Mouse (Mus musculus): Measurements from ENCODE around the gene Fads2.

Fads2 gene

DNA sequence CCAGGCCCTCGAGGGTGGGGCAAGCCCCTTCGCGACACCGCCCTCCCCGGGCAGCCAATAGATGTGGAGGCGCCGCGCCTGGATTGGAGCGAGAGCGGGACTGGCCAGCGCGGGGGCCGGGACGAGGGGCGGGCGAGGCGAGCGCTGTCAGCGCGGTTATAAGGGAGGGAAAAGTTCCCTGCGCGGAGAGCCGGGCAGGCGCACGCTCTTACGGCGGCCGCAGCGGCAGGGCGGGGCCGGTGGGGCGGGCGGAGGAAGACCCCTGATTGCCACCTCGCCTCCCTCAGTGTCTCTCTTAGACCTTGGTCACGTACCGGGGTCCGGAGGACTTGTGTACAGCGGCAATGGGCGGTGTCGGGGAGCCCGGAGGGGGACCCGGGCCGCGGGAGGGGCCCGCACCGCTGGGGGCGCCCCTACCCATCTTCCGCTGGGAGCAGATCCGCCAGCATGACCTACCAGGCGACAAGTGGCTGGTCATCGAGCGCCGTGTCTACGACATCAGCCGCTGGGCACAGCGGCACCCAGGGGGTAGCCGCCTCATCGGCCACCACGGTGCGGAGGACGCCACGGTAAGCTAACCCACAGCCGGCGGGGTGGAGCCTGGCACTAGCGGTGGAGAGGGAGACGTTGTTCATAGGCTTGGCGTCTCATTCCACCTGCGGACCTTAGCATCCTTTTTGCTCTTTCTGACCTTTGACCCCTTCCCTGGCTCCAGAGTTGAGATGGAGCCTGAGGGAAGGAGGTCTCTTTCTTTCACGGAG, 60.0 kb downstream of the Fads2 start, which contains the start of gene Fads3:
Fads3 (plus strand) TSS at position 182 of the 761 bp plus-strand sequence.
- DNase-seq (ENCODE audit: low spot score): peak; percentile 66

DNA sequence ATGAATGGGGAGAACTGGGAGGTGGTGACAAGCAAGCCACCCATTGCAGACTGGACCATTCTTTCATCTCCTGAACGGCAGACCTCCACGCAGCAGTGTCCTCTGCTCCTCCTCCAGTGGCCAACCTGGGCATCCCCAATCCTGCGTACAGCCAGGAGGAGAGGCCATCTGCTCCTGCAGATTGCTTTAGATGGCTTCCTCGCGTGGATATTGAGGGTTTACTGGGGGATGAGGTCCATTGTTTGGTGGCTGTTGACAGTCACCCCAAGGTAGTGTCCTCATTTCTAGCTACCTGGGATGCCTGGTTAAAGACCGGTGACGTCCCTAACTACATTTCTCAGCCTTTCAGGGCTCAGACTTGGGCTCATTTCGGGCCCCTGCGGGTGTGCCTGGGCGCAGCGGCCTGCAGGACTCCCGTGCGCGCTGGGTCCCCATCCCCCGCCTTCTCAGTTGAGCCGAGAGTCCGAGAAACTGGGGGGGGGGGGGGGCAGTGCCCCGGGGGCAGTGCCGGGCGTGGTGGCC, 60.6 kb downstream of the Fads2 start:
- no peak for DNase-seq (ENCODE audit: low spot score)

DNA sequence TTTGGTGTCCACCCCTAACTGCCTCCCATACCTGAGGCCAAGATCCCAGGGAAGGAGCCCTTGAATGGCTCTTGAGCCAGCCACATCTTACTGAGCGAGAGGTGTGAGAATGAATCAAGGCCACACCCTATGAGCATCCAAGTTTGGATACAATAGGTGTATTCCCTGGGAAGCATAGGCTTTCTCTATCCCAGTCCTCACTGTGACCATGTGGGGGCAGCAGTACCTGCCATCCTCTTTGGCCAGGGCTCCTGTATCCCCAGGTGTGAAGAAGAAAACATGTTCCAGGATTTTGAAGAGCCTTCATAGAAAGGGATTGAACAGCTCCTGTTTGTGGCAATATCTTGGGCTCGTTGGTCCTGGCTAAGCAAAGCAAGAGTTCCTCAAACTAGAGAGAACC, 61.9 kb downstream of the Fads2 start:
- DNase-seq (ENCODE audit: low spot score): no peak

DNA sequence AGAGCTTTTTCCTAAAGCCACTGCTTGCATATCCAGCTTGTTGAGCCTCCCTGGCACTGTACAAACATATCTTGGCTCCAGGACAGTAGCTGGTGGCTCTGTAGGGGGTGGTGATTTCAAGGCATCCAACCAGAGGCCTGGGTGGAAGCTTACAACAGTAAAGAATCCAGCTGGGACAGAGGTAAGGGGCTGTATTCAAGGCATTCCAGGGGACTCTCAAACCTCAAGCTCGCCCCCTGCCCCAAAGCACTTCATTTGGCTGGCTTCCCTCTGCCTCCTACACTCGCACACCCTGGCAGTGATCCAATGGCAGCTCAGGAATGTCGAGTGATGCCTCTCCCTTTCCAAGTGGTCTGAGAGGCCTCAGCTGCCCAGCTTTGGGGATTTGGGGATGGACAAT, 62.6 kb downstream of the Fads2 start:
- no peak for DNase-seq (ENCODE audit: low spot score)

DNA sequence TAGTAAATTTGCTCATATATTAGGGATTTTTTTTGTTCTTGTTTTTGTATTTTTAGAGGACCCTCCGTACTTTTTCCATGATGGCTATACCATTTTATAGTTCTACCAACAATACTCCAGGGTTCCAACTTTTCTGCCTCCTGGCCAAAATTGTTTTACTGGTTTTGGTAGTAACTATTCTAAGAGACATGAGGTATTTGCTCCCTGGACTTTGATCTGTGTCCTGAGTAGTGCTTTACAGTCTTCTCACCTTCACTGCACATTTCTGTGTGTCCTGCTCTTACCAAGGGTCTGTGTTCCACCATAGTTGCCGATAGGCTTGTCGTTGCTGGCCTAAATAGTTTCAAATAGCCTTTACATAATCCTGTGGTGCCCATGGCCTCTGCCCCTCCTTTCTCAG, 63.2 kb downstream of the Fads2 start:
- DNase-seq (ENCODE audit: low spot score): no peak

DNA sequence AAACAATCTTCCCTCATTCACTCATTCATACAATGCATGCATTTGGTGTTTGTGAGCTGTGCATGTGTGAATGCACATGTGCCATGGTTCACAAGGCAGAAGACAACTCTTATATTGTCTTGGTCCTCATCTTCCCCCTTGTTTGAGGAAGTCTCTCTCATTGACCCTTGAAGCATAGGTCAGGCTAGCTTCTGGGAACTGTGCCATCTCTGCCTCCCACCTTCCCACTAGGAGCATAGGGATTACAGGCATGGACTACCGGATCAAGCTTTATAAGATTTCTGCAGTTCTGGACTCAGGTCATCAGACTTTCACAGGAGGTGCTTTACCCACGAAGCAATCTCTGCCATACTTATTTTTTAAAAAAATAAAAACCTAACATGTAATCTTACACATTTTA, 64.0 kb downstream of the Fads2 start:
- no peak for DNase-seq (ENCODE audit: low spot score)

DNA sequence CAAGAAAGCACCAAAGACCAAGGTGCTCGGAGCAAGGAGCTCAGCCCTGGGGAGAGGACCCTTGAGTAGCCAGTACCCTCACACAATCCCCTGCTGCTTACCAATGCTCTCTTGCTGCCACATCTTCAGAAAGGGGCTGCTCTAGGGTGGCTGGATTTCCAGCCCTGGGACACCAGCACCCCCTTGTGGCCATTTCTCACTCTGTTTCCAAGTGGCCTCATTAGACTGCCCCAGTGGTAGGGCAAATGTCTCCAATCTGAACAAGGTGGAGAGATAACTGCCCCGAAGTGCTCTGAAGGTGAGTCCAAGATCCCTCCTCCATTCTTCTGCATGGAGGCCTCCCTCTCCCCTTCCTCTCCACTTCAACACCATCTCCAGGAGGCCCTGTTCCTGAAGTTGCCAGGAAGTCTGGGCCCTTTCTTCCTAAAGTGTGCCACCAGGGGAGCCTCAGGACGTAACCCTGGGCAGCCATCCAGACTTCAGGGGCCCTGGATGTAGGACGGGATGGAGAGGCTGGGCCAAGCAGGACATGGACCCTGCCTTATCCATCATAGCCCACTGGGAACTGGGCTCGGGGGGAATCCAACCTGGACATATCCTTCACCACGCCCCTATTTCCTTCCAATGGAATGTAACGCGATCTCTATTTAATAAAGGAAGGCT, 66.6 kb downstream of the Fads2 start:
- peak; percentile 76 for DNase-seq (ENCODE audit: low spot score)

DNA sequence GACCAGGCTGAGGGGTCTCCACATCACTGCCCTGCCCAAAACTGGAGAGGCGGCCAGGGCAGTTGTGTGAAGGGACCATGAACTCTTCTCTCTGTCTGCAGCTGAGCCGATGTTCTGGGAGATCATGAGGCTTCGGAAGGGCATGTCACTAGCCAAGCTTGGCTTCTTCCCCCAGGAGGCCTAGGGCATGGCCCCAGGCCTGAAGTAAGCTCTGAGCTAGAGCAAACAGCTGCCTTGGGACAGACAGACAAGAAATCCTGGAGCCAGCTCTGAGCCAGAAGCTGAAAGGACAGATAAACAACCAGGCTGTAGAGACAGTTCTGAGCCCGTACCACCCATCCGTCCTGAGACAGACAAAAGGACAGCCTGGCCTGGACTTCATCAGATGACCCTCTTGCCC, 67.2 kb downstream of the Fads2 start:
- DNase-seq (ENCODE audit: low spot score): no peak

DNA sequence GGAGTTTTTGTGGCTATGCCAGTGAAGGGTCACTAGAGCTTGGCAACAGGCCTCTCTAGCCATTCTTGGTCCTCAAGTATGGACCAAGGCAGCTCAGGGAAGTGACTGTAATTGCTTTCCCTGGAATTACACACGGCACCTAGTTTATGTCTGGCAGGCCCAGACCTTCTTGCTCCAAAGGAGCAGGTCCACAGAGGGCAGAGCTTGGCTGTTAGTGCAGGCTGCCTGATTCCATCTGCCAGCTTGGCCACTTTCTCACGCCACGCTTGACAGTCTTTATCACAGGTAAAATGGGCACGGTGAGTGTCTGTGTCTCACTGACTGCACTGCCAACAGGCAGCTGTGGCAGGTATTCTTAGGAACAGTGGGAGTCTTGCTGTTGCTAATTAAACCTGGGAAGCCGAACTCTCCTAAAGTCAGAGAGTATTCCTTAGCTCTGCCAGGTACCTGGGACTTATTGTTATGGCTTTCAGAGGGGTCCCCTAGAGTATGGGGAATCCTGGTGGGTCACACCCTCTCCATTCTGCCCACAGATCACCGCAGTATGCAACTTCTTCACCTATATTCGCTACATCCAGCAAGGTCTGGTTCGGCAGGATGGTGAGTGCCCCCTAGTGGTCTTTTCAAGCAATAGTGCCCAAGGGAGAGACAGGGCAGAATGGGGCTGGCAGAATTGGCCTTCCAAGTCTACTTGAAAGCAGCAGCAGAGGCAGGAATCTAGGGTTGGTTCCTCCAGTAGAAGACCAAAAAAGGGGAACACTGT, 68.2 kb downstream of the Fads2 start:
- DNase-seq (ENCODE audit: low spot score): no peak

DNA sequence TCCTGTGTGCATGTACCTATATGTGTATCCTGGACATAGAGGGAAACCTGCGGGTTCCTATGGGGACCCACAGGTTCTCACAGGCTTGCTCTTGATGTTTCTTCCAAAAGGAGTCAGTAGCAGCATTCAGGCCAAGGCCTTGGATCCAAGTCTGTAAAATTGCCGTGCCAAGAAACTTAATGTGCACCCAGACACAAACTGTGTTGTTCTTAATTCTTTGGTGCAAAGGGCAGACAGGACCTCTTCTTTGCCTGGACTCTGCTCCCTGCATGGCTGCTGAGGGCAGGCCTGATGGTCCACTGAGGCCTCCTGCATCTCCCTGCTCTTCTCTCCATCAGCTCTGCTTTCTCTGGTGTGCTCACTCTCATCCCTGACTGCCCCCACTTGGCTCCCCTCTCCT, 71.8 kb downstream of the Fads2 start:
- DNase-seq (ENCODE audit: low spot score): no peak

DNA sequence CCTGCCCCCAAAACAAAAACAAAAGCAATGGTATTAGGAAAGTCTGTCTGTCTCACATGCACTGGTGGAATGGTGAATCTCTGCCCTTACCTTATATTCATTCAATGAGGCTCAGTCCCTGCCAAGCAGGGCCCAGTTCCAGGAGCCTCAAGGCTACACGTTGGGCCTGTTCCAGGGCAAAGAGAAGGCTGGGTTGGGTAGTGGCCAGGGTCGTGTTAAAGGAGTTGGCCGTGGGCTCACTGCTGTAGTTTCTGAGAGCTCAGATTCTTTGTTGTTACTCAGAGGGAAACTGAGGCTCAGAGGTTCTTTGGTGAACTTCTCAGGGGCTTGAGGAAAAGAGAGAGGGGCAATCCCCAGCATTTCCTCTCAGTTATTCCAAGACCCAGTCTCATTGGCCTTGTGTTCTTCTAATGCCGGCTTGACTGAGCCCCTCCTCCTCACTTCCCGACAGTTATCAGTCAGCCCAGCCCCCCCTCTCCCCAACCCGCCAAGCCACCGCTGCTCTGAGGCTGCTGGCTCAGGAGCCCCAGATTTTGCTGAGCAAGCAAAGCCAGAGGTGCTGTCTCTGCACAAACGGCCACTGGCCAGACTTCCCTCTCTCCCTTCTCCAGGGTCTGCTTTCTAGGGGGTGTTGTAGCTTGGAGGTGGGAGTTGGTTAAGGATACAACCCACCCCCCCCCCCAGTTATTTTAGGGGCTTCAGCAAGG, 76.2 kb downstream of the Fads2 start:
- DNase-seq (ENCODE audit: low spot score): no peak

DNA sequence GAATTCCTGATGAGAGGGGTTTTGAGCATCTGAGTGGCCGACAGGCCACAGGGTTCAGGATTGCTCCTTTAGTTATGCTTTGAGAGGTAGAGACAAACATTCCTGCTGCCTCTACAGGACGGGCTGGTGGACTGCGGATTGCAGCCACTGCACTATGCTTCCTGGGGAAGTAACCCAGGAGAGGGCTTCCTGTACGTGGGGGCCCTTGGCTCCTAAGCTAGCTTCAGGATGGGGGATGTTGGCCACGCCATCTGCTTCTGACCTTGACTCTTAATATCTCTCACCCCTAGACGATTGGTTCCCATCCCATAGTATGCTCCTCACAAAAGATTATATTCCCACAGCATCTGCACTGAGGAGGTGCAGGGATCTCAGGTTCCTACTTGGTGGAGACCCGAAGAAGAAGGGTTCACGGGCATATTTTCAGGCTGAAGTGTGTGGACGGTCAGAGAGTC, 78.2 kb downstream of the Fads2 start:
- DNase-seq (ENCODE audit: low spot score): no peak

DNA sequence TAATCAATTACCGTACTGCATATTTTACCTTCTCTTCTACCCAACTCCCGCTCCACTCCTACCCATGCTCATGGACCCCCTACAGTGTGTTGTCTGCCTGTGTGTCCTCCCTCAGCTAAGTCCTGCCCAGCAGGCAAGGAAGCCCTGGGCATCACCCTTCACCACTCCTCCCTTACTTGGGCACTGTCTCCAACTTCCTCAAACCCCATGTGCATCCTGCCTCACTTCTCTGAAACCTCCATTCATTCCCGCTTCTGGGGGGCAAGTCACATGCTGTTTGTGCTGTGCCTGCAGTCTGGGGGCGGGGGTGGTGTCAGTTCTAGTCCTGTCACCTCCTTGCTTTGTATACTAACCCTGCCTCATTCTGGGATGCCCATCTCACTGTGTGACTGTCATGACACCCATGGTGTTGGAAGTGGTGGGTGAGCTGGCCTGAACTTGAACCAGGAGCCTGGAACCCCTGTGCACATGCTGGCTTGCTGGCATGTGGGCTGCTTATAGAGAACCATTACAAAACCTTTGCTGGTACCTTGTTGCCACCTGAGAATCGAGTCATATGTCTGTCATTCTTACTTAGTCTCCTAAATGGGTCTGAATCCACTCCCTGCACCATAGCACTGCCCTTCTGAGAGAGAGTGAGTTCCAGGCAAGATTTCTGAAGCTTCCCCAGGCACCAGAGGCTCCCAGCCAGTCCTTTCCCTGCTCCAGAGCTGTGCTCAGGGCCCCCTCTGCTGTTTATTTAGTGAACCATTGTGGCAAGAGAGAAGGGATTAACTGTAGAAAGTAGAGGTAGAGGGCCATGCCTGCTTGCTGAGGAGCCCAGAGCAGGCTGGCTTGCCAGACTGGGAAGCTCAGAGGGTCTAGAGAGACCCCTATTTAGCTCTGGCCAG, 78.9 kb downstream of the Fads2 start:
- no peak for DNase-seq (ENCODE audit: low spot score)

DNA sequence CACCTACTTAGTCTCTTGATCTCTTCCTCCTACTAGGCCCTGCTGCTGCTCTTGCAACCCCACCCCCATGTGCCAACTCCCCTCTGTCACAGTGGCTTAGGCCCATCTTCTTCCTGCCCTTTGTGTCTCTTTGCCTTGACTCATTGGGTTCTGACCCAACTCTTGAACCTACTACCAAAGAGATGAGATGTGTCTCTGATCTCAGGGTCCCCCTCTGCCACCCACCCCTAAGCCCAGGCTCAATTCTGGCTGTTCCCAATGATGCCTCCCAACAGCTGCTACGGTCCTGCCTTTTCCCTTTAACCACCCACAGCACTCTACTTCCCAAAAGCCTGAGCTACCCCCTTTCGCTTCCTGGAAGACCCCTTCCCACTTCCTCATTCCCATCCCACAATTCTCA, 79.6 kb downstream of the Fads2 start:
- DNase-seq (ENCODE audit: low spot score): no peak

DNA sequence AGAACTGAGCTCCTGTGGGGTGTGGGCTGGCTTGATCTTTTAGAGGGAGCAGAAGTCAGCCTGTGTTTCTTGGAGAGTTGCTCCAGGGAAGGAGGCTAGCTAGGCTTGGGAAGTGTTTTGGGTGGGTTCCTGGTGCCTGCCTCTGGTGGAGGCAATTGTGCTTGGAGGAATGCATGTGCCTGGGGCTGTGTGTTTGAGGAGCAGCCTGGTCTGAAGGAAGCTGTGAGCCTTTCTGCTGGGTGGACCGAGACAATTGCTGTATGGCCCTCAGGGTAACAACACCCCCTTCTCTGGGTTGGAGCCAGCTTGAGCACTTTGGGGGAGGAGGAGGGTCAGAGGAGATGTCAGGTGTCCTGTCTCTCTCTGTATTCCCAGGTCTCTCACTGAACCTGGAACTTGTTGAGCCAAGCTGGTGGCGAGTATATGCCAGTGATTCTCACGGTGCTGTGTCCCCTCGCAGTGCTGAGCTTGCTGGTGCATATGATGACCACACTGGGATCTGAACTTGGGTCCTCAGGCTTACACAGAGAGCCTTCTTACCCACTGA, 82.3 kb downstream of the Fads2 start:
- DNase-seq (ENCODE audit: low spot score): no peak

DNA sequence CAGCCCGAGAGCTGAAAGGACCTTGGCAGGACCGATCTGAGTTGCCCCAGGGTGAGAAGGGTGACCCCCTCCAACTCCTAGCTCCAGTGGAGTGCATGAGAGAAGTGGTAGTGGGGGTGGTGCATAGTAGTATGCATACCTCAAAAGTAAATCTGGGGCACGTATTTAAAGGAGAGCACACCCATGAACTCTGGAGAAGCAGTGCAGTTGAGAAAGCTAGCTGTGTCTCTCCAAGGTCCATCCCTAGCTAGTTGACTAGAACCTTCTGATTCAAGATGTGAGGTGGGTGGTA, 83.1 kb downstream of the Fads2 start:
- DNase-seq (ENCODE audit: low spot score): no peak

DNA sequence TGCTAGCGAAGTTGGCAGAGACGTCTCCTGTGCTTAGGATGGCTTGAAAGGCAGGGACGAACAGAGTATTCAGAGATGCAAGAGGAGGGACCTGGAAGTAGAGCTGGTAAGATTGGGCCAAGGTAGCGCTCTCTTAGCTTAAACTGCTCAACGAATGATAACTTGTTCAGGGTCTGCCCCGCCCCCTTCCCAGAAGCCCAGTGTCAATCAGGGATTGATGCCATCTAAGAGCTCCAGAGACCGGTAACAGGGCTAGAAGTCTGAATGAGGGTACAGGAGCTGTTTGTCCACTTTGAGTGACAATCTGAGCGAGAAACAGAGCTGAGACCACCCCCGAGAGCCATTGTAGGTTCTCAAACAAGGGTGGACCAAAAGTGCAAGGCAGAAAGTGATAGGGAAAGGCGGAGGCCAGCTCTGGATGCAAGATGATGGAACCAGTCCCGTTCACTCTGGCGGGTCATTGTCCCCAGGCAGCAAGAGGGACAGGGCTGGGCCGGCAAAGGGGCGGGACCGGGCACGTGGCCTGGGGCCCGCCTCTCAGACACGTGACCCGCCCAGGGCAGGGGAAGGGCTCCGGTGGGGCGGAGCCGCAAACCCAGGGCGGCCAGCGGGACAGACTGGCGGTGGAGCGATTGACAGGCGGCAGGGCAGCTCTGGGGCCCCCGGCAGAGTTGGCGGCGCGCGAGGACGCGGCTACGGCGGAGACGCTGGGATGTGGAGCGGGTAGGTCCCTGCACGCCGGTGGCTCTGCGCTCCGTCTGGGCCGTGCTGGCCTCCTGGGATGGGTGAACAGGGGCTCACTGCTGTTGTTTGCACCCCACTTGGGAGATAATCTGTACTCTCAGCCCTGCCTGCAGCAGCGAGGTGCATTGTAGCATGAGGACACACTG, 83.7 kb downstream of the Fads2 start:
- DNase-seq (ENCODE audit: low spot score): peak; percentile 75

DNA sequence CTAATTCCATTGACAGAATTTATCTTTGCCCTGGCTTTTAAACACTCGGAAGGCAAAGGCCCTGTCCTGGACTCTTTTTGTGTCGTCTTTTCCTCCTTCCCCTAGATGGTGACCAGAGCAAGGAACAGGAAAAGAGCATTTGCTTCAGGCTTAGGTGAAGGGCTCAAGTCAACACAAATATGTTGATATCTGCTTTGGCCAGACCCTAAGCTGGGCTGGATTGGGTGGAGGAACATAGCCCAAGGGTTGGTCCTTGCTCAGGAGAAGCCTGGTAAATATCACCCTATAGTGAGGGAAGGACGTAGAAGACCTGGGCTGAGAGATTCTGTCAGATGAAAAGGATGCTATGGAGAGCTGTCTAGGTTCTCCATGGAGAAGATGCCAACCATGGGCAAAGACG, 85.4 kb downstream of the Fads2 start:
- no peak for DNase-seq (ENCODE audit: low spot score)

DNA sequence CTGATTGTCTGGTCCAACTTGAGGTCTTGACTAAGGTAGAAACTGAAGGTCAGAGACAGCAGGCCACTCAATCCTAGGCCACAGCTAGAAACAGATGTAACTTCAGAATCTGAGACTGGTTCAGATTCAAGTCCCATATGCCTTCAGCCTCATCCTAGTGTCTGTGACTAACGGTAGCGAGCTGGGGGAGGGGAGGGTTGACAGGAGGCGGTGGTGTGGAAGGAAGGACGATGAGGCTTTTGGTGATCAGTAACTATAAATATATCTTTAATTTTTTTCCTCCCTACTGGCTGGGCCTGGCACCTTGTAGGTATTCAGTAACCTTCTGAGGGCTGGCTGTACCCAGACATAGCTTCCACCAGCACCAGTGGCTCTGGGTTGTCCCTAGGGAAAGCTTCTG, 86.1 kb downstream of the Fads2 start:
- DNase-seq (ENCODE audit: low spot score): no peak

DNA sequence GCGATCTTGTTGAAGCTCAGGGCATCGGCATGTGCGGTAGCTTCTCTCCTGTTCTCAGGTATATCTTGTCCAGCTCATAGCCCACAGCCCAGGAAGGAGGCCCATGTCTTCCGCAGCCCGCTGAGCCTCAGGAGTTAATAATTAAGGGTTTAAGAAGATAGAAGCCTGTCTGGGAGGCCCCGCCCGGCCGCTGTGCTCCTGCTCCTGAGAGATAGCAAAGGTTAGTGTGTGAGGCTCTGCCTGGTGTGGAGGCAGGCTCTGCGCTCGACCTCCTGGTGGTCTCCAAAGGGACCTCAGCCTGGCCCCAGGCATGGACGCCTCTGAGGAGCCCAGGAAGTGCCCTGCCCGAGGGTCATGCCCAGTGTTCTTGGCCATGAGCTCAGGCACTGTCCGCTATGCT, 86.7 kb downstream of the Fads2 start:
- no peak for DNase-seq (ENCODE audit: low spot score)

Data from ovary, postnatal 10 days (tissue).